Mouse (Mus musculus) limb, embryonic 12.5 days (tissue): Measurements from ENCODE around the gene Gm49380. TPM values are rescaled to one million over a fixed set of nuclear protein-coding genes. Genes with fewer than 3 reads are reported as not detected.

Experiments used
- ATAC-seq: fragments of 200-750 bp; cut with Nextera tagmentation; 2 replicates; pipeline ENCODE4 v1.8.0; 2017; ENCODE audit warnings: low read depth, moderate TSS enrichment; ENCODE audit not compliant: insufficient number of reproducible peaks, insufficient read depth, low FRiP score, low TSS enrichment
- H3K27ac ChIP-seq: fragments of 300-500 bp; sonication (generic); 2 replicates; pipeline ENCODE4 v1.5.1; 2016; ENCODE audit warnings: mild to moderate bottlenecking, moderate library complexity
- H3K27me3 ChIP-seq: fragments of 300-500 bp; sonication (generic); 2 replicates; pipeline ENCODE4 v1.6.1; 2016; ENCODE audit warnings: mild to moderate bottlenecking, moderate library complexity
- H3K36me3 ChIP-seq: fragments of 300-500 bp; sonication (generic); 2 replicates; pipeline ENCODE4 v1.6.1; 2016; ENCODE audit warnings: mild to moderate bottlenecking, moderate library complexity
- H3K4me1 ChIP-seq: fragments of 300-500 bp; sonication (generic); replicated peaks from 2 replicates; pipeline ENCODE4 v1.6.1; 2016
- H3K4me2 ChIP-seq: fragments of 300-500 bp; sonication (generic); 2 replicates; pipeline ENCODE4 v1.6.1; 2016; ENCODE audit warnings: mild to moderate bottlenecking, moderate library complexity
- H3K4me3 ChIP-seq: fragments of 300-500 bp; sonication (generic); replicated peaks from 2 replicates; pipeline ENCODE4 v1.5.1; 2016; ENCODE audit warnings: mild to moderate bottlenecking
- H3K9ac ChIP-seq: fragments of 300-500 bp; sonication (generic); replicated peaks from 2 replicates; pipeline ENCODE4 v1.6.1; 2016; ENCODE audit warnings: mild to moderate bottlenecking, moderate library complexity
- H3K9me3 ChIP-seq: fragments of 300-500 bp; sonication (generic); 2 replicates; pipeline ENCODE4 v1.6.1; 2016; ENCODE audit warnings: mild to moderate bottlenecking, moderate library complexity
- WGBS: fragments of 180-500 bp; shearing (Covaris S2); methylation state at CpG from one replicate; pipeline ENCODE4 v1.1.7; 2016; 5-methylcytosine and 5-hydroxymethylcytosine counted together
- polyA plus RNA-seq: library from polyadenylated mRNA; unstranded; fragments of >200 nt; fragmentation: Nextera tagmentation; extraction: Ambion mirVana; gene quantifications from 2 replicates; pipeline ENCODE4 v1.2.1, GENCODE M21; 2016

Gm49380 gene
- polyA plus RNA-seq, 1 experiment from 2014 or later, result 0.08 TPM

GRCm38 (mm10) chr9:44043708-44044425 lies 69.4 kb downstream of the Gm49380 start:
- Histone ChIP-seq H3K36me3 (no peaks in the 10 kb centered on the region), H3K27ac (no peak overlapping the region), H3K9ac (peak overlapping the region; percentile 37; the same call in 1 of the 2 replicates), H3K9me3 (no peaks in the 10 kb centered on the region), H3K4me1 (peaks cover 14% of the 10 kb centered on the region), H3K4me3 (peak overlapping the region; percentile 39), H3K4me2 (peak overlapping the region; percentile 75), H3K27me3 (peaks cover 62% of the 10 kb centered on the region)
- WGBS, result 3% methylated on average over 23 of the region's 23 CpGs
- ATAC-seq, result no peak

- Histone ChIP-seq H3K36me3 (no peaks in the 10 kb centered on the region), H3K4me2 (peak within 1 kb of the TSS; percentile 75), H3K9me3 (no peaks in the 10 kb centered on the region), H3K4me1 (peaks cover 14% of the 10 kb centered on the region), H3K27me3 (peaks cover 60% of the 10 kb centered on the region), H3K4me3 (peak within 1 kb of the TSS; percentile 39), H3K27ac (no peak within 1 kb of the TSS), H3K9ac (peak within 1 kb of the TSS; percentile 37; the same call in 1 of the 2 replicates)
- under 1% methylated on average over 30 of the region's 30 CpGs for WGBS
- no peak; the same call in 1 of the 2 replicates for ATAC-seq
Measured at GRCm38 (mm10) chr9:44042836-44043707, 70.2 kb downstream of the Gm49380 start, which contains the start of gene Thy1. Thy1 (plus strand) TSS chr9:44043384.

- H3K4me2 ChIP-seq, result no peak overlapping the region
- WGBS, result 83% methylated on average over 1 of the region's 1 CpGs
- peaks cover 14% of the 10 kb centered on the region for H3K4me1 ChIP-seq
- no peaks in the 10 kb centered on the region for H3K9me3 ChIP-seq
- H3K36me3 ChIP-seq, result no peaks in the 10 kb centered on the region
- no peak overlapping the region for H3K27ac ChIP-seq
- no peak for ATAC-seq
- H3K4me3 ChIP-seq, result no peak overlapping the region
- peaks cover 54% of the 10 kb centered on the region for H3K27me3 ChIP-seq
- no peak overlapping the region for H3K9ac ChIP-seq
Measured at GRCm38 (mm10) chr9:44042396-44042680, 71.0 kb downstream of the Gm49380 start.

GRCm38 (mm10) chr9:44041511-44042395 lies 71.5 kb downstream of the Gm49380 start:
- no peak overlapping the region for H3K27ac ChIP-seq
- H3K4me2 ChIP-seq, result no peak overlapping the region
- ATAC-seq, result no peak
- H3K36me3 ChIP-seq, result no peaks in the 10 kb centered on the region
- peaks cover 14% of the 10 kb centered on the region for H3K4me1 ChIP-seq
- no peak overlapping the region for H3K4me3 ChIP-seq
- peaks cover 54% of the 10 kb centered on the region for H3K27me3 ChIP-seq
- H3K9me3 ChIP-seq, result no peaks in the 10 kb centered on the region
- 78% methylated on average over 7 of the region's 7 CpGs for whole genome bisulfite sequencing
- H3K9ac ChIP-seq, result no peak overlapping the region

GRCm38 (mm10) chr9:44037106-44037505 lies 76.2 kb downstream of the Gm49380 start:
- Histone ChIP-seq H3K4me3 (no peak overlapping the region), H3K9ac (no peak overlapping the region), H3K4me2 (no peak overlapping the region), H3K36me3 (no peaks in the 10 kb centered on the region), H3K27ac (no peak overlapping the region), H3K27me3 (peaks cover 13% of the 10 kb centered on the region), H3K4me1 (no peaks in the 10 kb centered on the region), H3K9me3 (no peaks in the 10 kb centered on the region)
- whole genome bisulfite sequencing, result 85% methylated on average over 5 of the region's 5 CpGs
- no peak for ATAC-seq

- Histone ChIP-seq H3K9ac (no peak overlapping the region), H3K4me2 (no peak overlapping the region), H3K4me1 (no peaks in the 10 kb centered on the region), H3K9me3 (no peaks in the 10 kb centered on the region), H3K4me3 (no peak overlapping the region), H3K27me3 (no peaks in the 10 kb centered on the region), H3K36me3 (no peaks in the 10 kb centered on the region), H3K27ac (no peak overlapping the region)
- no peak for ATAC-seq
- WGBS, result 64% methylated on average over 13 of the region's 13 CpGs
Measured at GRCm38 (mm10) chr9:44033957-44034727, 79.2 kb downstream of the Gm49380 start.

GRCm38 (mm10) chr9:44033317-44033716 lies 80.0 kb downstream of the Gm49380 start:
- H3K9me3 ChIP-seq, result no peaks in the 10 kb centered on the region
- no peaks in the 10 kb centered on the region for H3K36me3 ChIP-seq
- no peak overlapping the region for H3K4me3 ChIP-seq
- H3K27ac ChIP-seq, result no peak overlapping the region
- H3K9ac ChIP-seq, result no peak overlapping the region
- no peak for ATAC-seq
- WGBS, result 89% methylated on average over 5 of the region's 5 CpGs
- no peak overlapping the region for H3K4me2 ChIP-seq
- no peaks in the 10 kb centered on the region for H3K27me3 ChIP-seq
- no peaks in the 10 kb centered on the region for H3K4me1 ChIP-seq

GRCm38 (mm10) chr9:44031946-44032345 lies 81.4 kb downstream of the Gm49380 start:
- no peak for ATAC-seq
- Histone ChIP-seq H3K4me3 (no peak overlapping the region), H3K27me3 (no peaks in the 10 kb centered on the region), H3K4me1 (no peaks in the 10 kb centered on the region), H3K27ac (no peak overlapping the region), H3K4me2 (no peak overlapping the region), H3K9me3 (no peaks in the 10 kb centered on the region), H3K36me3 (no peaks in the 10 kb centered on the region), H3K9ac (no peak overlapping the region)
- WGBS, result 72% methylated on average over 4 of the region's 4 CpGs

- Histone ChIP-seq H3K9ac (no peak overlapping the region), H3K4me3 (no peak overlapping the region), H3K4me1 (no peaks in the 10 kb centered on the region)
Measured at GRCm38 (mm10) chr9:44031079-44031478, 82.2 kb downstream of the Gm49380 start.

GRCm38 (mm10) chr9:44030646-44031045 lies 82.7 kb downstream of the Gm49380 start:
- WGBS, result 90% methylated on average over 4 of the region's 4 CpGs
- Histone ChIP-seq H3K27ac (no peak overlapping the region), H3K4me1 (no peaks in the 10 kb centered on the region), H3K9me3 (no peaks in the 10 kb centered on the region), H3K4me2 (no peak overlapping the region), H3K4me3 (no peak overlapping the region), H3K36me3 (no peaks in the 10 kb centered on the region), H3K27me3 (no peaks in the 10 kb centered on the region), H3K9ac (no peak overlapping the region)
- ATAC-seq, result no peak

More at GRCm38 (mm10) chr9:44031079-44031478, 82.2 kb downstream of the Gm49380 start:
- no peaks in the 10 kb centered on the region for H3K36me3 ChIP-seq
- H3K4me2 ChIP-seq, result no peak overlapping the region
- H3K27me3 ChIP-seq, result no peaks in the 10 kb centered on the region
- WGBS, result 87% methylated on average over 5 of the region's 5 CpGs
- no peak for ATAC-seq
- no peaks in the 10 kb centered on the region for H3K9me3 ChIP-seq
- H3K27ac ChIP-seq, result no peak overlapping the region
